Mouse (Mus musculus) liver, embryonic 13.5 days (tissue): ENCODE measurements at regions not wholly inside any gene's neighbourhood (a gene's known extent, or its start where the extent isn't known, plus 50 kb on each side); places are given as distances from the start of the nearest gene placed in this dataset.

Source experiments
- ATAC-seq: fragments of 200-750 bp; cut with Nextera tagmentation; 2 replicates; pipeline ENCODE4 v1.8.0; 2017; ENCODE audit warnings: low read depth, mild to moderate bottlenecking, moderate number of reproducible peaks, moderate library complexity
- DNase-seq: peaks from one replicate; pipeline ENCODE4 v3.0.0; 2022
- H3K27ac ChIP-seq: fragments of 300-500 bp; sonication (generic); 2 replicates; pipeline ENCODE4 v1.5.1; 2015; ENCODE audit warnings: moderate library complexity, mild to moderate bottlenecking, inconsistent platforms
- H3K27me3 ChIP-seq: fragments of 300-500 bp; sonication (generic); 2 replicates; pipeline ENCODE4 v1.6.1; 2015; ENCODE audit warnings: mild to moderate bottlenecking, inconsistent platforms
- H3K36me3 ChIP-seq: fragments of 300-500 bp; sonication (generic); 2 replicates; pipeline ENCODE4 v1.6.1; 2015; ENCODE audit warnings: mild to moderate bottlenecking, inconsistent platforms
- H3K4me1 ChIP-seq: fragments of 300-500 bp; sonication (generic); replicated peaks from 2 replicates; pipeline ENCODE4 v1.6.1; 2015; ENCODE audit warnings: inconsistent platforms
- H3K4me2 ChIP-seq: fragments of 300-500 bp; sonication (generic); 2 replicates; pipeline ENCODE4 v1.6.1; 2015; ENCODE audit warnings: inconsistent platforms, mild to moderate bottlenecking, moderate library complexity
- H3K4me3 ChIP-seq: fragments of 300-500 bp; sonication (generic); replicated peaks from 2 replicates; pipeline ENCODE4 v1.5.1; 2015; ENCODE audit warnings: mild to moderate bottlenecking, inconsistent platforms
- H3K9ac ChIP-seq: fragments of 300-500 bp; sonication (generic); 2 replicates; pipeline ENCODE4 v1.6.1; 2015; ENCODE audit warnings: mild to moderate bottlenecking, inconsistent platforms
- H3K9me3 ChIP-seq: fragments of 300-500 bp; sonication (generic); replicated peaks from 2 replicates; pipeline ENCODE4 v1.6.1; 2016; ENCODE audit warnings: inconsistent platforms
- WGBS: fragments of 180-500 bp; shearing (Covaris S2); methylation state at CpG from one replicate; pipeline ENCODE4 v1.1.7; 2015; ENCODE audit not compliant: insufficient replicate concordance; 5-methylcytosine and 5-hydroxymethylcytosine counted together

DNA sequence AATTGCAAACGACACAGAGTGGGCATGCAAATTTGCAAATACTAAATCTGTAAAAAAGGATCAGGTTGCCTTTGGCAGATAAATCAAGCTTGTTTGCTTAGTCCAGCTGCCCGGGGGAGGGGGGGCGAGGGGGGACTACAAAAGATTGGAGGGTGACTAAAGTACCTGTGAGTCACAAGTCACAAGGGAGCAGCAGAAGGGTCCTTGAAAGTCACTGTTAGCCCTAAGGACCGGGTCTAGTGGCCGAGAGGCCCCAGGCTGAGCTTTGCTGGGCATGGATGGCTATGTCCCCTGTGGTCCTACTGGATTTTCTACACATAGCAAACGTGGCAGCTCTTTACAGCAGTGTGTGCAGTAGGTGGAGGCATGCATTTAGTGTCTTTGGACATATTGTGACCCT lies 118.4 kb upstream of the Pitx1 start:
- Histone ChIP-seq H3K9me3 (no peaks in the 10 kb centered on the region), H3K4me1 (no peaks in the 10 kb centered on the region), H3K36me3 (no peaks in the 10 kb centered on the region), H3K4me3 (no peak overlapping the region), H3K27me3 (0 out of 2 replicates have a peak, but pooled peaks cover 5% of the 10 kb centered on the region), H3K9ac (no peak overlapping the region), H3K27ac (no peak overlapping the region), H3K4me2 (no peak overlapping the region)
- ATAC-seq: no peak
- DNase-seq: no peak
- 53% methylated on average over 6 of the region's 6 CpGs for WGBS

DNA sequence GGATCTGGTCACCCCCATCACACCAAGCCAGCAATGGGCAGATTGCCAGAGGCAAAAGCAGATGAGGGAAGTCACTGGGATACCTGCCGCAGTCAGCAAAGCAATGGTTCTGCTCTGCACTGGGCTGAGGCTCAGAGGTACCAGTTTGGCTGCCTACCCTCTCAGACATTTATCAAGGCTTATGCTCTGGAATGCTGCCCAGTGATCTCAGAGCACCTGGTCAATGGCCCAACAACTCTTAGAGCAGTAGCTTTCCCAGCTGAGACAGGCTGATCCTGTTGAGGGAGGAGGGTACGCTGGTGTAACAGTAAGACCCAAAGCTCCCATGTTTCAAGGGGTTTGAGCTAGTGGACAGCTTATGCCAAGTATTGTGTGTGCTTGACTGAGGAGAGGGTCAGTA lies 117.4 kb upstream of the Pitx1 start:
- H3K4me1 ChIP-seq: no peaks in the 10 kb centered on the region
- 77% methylated on average over 2 of the region's 2 CpGs for WGBS
- ATAC-seq (no peak), DNase-seq (no peak)
- no peak overlapping the region for H3K4me3 ChIP-seq
- H3K27ac ChIP-seq: no peak overlapping the region
- H3K9ac ChIP-seq: no peak overlapping the region
- 0 out of 2 replicates have a peak, but pooled peaks cover 4% of the 10 kb centered on the region for H3K27me3 ChIP-seq
- no peaks in the 10 kb centered on the region for H3K36me3 ChIP-seq
- H3K9me3 ChIP-seq: no peaks in the 10 kb centered on the region
- no peak overlapping the region for H3K4me2 ChIP-seq

DNA sequence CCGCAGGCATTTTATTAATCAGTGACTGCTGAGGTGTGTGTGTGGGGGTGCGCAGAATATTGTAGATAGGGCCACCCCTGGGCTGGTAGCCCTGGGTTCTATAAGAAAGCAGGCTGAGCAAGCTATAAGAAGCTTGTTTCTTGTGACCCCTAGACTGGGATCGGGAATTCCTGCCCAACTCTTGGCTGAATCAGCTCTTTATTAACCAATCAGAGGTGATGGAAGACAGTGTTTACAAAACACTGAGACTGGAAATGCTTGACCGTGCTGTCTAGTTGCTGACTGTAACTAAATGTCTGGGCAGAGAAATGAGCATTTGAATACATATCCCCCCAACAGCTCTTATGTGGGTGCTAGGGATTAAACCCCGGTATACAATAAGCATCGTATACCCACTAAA lies 114.8 kb upstream of the Pitx1 start:
- no peak for DNase-seq
- no peak overlapping the region for H3K27ac ChIP-seq
- no peaks in the 10 kb centered on the region for H3K27me3 ChIP-seq
- no peak for ATAC-seq
- no peak overlapping the region for H3K4me2 ChIP-seq
- H3K4me3 ChIP-seq: no peak overlapping the region
- H3K36me3 ChIP-seq: no peaks in the 10 kb centered on the region
- H3K4me1 ChIP-seq: no peaks in the 10 kb centered on the region
- no peak overlapping the region for H3K9ac ChIP-seq
- no peaks in the 10 kb centered on the region for H3K9me3 ChIP-seq
- 68% methylated on average over 6 of the region's 6 CpGs for WGBS

DNA sequence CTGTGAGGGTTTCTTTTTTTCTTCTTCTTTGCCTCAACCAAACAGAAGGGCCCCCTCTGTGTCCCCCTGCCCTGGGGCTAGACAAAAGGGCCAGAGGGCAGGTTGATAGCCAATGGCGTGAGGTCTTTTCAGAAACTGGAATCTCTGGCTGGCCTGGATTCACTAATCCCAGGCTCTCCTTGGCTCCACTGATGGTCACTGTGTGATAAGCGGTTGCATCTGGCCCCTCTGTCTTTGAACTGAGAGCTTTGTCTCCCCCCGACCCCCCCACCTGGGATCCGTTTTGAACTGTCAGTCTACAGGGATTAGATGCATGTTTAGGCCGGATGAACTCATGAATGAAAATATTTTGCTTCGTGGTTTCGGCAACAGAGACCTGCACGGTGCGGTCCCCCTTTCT lies 112.6 kb upstream of the Pitx1 start:
- H3K27me3 ChIP-seq: no peaks in the 10 kb centered on the region
- H3K4me3 ChIP-seq: no peak overlapping the region
- 69% methylated on average over 9 of the region's 9 CpGs for WGBS
- no peak for ATAC-seq
- H3K9ac ChIP-seq: no peak overlapping the region
- H3K27ac ChIP-seq: no peak overlapping the region
- no peaks in the 10 kb centered on the region for H3K4me1 ChIP-seq
- no peaks in the 10 kb centered on the region for H3K36me3 ChIP-seq
- DNase-seq: no peak
- no peak overlapping the region for H3K4me2 ChIP-seq
- H3K9me3 ChIP-seq: no peaks in the 10 kb centered on the region

DNA sequence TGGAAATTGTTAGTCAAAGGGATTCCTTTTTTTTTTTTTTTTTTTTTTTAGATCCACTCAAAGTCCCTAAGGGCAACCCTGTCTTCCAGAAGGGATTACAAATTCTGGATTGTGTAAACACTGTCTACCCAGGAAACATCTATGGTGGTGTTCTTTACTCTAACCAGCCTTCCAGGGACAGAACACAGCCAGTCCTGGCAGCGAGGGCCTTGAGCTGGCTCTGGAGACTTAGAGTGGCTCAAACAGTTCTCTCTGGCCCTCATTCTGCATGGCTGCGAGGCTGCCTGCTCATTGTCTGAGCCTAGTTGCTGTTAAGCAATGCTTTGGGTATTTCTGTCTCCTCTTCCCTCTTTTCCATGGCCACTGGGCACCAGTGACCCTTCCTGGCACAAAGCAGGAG lies 112.2 kb upstream of the Pitx1 start:
- 43% methylated on average over 2 of the region's 2 CpGs for WGBS
- Histone ChIP-seq H3K4me2 (no peak overlapping the region), H3K4me1 (no peaks in the 10 kb centered on the region), H3K27me3 (no peaks in the 10 kb centered on the region), H3K9me3 (no peaks in the 10 kb centered on the region), H3K36me3 (no peaks in the 10 kb centered on the region), H3K9ac (no peak overlapping the region), H3K27ac (no peak overlapping the region), H3K4me3 (no peak overlapping the region)
- ATAC-seq (no peak), DNase-seq (no peak)

DNA sequence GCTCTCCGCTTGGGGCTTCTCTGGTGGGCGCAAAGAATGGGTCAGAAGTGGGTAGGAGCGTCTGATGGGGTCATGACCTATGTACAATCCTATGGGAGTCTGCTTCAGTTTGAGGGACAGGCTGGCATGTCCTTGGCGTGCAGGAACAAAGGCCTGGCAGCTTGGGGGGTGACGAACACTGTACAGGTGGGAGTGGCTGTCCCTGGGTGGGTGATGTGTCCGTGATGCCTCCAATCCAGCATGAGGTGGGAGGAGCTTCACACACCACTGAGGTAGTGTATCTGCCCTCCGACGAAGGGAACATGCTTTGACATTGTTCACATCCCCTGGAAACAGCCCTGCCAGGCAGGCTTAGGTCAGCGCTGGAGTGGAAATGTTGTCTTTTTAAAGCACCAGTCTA lies 101.4 kb upstream of the Pitx1 start:
- Histone ChIP-seq H3K4me1 (no peaks in the 10 kb centered on the region), H3K27me3 (no peaks in the 10 kb centered on the region), H3K36me3 (no peaks in the 10 kb centered on the region), H3K4me3 (no peak overlapping the region), H3K9me3 (no peaks in the 10 kb centered on the region), H3K27ac (no peak overlapping the region), H3K4me2 (no peak overlapping the region), H3K9ac (no peak overlapping the region)
- ATAC-seq (no peak), DNase-seq (no peak)
- WGBS: 73% methylated on average over 9 of the region's 9 CpGs

DNA sequence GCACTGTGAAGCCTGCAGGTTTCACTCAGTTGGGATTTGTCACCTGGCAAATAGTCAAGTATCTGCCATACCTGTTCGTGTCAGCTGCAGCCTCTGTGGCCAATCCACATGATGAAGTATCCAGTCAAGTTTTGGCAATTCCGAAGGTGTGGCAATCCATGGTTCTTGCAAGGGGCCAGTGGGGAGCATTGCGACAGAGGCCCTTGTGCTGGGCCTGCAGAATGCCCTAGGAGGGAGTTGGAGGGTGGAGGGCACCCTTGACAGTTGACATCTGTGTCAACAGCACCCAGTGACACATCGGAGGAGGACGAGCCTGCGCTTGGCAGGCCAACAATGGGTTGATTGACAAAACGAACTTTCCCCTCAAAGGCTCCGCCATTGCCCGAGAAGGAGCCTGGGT lies 101.0 kb upstream of the Pitx1 start:
- Histone ChIP-seq H3K27me3 (no peaks in the 10 kb centered on the region), H3K9ac (no peak overlapping the region), H3K4me2 (no peak overlapping the region), H3K9me3 (no peaks in the 10 kb centered on the region), H3K4me3 (no peak overlapping the region), H3K27ac (no peak overlapping the region), H3K36me3 (no peaks in the 10 kb centered on the region), H3K4me1 (no peaks in the 10 kb centered on the region)
- 63% methylated on average over 9 of the region's 9 CpGs for WGBS
- no peak for DNase-seq
- no peak for ATAC-seq

DNA sequence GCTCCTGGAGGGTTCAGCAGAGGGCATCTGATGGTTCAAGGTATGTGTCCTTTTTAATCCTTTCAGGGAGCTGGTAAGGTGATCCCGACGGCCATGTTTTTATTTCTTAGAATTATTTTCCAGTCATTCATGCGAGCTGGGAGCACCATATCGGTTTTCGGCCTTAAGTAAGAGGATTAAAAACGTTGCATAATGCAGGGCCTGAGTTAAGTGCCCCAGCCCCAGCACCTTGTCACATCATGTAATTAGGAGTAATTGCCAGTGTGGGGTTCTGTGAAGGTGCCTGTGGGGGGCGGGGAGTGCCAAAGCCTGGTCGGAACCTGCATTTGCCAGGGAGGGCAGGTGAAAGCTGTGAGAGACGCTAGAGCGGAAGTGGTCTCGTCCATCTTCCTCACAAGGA lies 94.6 kb upstream of the Pitx1 start:
- Histone ChIP-seq H3K27ac (no peak overlapping the region), H3K4me1 (no peaks in the 10 kb centered on the region), H3K4me2 (no peak overlapping the region), H3K9me3 (no peaks in the 10 kb centered on the region), H3K9ac (no peak overlapping the region), H3K27me3 (no peaks in the 10 kb centered on the region), H3K4me3 (no peak overlapping the region), H3K36me3 (no peaks in the 10 kb centered on the region)
- no peak for ATAC-seq
- DNase-seq: no peak
- 69% methylated on average over 11 of the region's 11 CpGs for WGBS

DNA sequence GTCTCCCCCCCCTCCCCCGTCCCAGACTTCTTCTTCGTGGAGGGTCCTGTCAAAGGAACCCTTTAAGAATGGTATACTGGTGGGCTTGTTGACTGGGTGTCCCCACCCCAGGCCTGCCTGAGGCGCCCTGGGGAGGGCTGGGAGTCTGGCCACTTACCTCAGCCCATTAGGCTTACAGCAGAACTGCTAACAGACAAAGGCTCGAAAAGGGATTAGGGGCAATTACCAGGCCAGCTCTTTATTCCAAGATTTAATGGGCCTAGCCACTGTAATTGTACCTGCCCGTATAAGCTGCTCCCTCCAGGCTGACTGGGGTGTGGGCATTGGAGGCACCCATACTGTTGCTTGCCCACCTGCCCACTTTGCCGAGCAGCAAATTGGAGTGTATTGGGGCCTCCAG lies 93.8 kb upstream of the Pitx1 start:
- Histone ChIP-seq H3K27me3 (no peaks in the 10 kb centered on the region), H3K9me3 (no peaks in the 10 kb centered on the region), H3K4me2 (no peak overlapping the region), H3K27ac (no peak overlapping the region), H3K36me3 (no peaks in the 10 kb centered on the region), H3K4me3 (no peak overlapping the region), H3K9ac (no peak overlapping the region), H3K4me1 (no peaks in the 10 kb centered on the region)
- no peak for ATAC-seq
- DNase-seq: no peak
- WGBS: 46% methylated on average over 6 of the region's 6 CpGs

DNA sequence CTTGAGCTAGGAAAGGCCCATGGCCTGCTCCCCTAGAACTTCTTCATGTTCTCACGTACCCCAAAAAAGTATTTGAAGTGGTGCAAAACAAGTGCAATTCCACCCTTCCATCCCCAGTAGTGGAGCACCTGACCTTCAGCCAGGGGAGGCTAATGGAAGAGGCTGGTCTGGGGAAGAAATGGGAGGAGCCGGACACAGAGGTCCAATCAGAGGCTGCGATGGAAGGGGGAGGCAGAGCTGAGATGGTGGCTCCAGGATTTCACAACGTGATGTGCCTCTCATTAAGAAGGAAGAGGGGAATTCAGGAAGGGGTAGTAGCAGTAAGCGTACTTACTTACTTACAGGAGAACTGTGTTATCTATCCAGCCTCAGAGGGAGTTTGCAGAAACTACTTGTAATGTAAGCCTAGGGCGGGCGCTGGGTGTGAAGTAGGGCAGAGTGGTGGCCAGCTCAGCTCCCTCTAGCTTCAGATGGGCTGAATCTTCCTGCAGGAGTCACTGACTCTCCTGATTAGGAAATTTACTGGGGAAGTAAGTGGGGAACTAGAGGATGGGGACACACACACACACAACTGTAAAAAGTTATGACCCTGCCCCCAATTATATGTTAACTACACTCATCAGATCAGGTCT lies 87.6 kb upstream of the Pitx1 start:
- WGBS: 9% methylated on average over 7 of the region's 7 CpGs
- H3K4me2 ChIP-seq: no peak overlapping the region
- ATAC-seq: no peak
- H3K9ac ChIP-seq: no peak overlapping the region
- no peak overlapping the region for H3K27ac ChIP-seq
- H3K27me3 ChIP-seq: peaks cover 12% of the 10 kb centered on the region; the same call in 1 of the 2 replicates
- DNase-seq: no peak
- H3K9me3 ChIP-seq: no peaks in the 10 kb centered on the region
- H3K36me3 ChIP-seq: no peaks in the 10 kb centered on the region
- no peak overlapping the region for H3K4me3 ChIP-seq
- H3K4me1 ChIP-seq: no peaks in the 10 kb centered on the region

DNA sequence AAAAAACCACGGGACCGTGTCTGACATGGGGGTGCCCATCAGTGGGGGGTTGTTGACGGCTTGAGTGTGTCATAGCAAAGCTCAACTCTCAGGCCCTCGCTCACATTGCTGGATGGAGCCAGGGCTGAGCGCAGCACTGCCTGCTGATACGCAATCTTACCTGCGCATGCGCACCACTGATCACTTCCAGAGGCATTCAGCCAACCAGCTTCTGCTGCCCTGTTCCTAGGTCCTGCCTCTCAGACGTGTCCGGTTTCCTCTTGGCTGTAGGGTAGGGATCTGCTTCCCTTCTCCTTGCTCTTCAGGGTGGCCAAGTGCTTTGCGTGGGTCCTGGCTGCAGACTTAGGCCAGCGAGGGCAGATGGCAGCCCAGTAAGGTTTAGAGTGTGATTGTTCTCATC lies 81.3 kb upstream of the Pitx1 start:
- no peak overlapping the region for H3K27ac ChIP-seq
- no peak overlapping the region for H3K4me2 ChIP-seq
- no peaks in the 10 kb centered on the region for H3K36me3 ChIP-seq
- peaks cover 2% of the 10 kb centered on the region; the same call in 1 of the 2 replicates for H3K27me3 ChIP-seq
- H3K4me3 ChIP-seq: no peak overlapping the region
- no peaks in the 10 kb centered on the region for H3K4me1 ChIP-seq
- no peak overlapping the region for H3K9ac ChIP-seq
- DNase-seq: no peak
- 79% methylated on average over 12 of the region's 12 CpGs for WGBS
- ATAC-seq: no peak
- no peaks in the 10 kb centered on the region for H3K9me3 ChIP-seq

DNA sequence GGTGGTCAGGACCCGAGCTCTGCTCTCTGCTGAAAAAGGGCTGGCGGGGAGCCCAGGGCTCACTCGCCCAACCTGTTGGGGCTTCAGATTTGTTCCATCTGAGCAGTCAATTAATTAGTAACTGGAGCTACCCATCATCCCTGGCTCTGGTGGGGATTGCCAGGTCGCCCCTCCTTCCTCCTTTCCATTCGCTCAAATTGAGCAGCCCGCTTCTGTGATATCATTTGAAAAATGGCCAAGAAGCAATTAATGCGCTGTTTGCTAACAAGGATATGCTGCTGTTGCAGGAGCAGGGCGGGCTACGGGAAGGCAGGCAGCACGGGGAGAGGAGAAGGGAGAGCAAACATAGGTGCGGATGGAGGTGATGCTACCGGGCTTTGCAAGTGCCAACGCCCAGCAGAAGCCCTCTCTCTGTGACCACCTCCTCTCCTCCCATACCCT lies 76.3 kb upstream of the Pitx1 start:
- Histone ChIP-seq H3K4me2 (no peak overlapping the region), H3K27ac (no peak overlapping the region), H3K36me3 (no peaks in the 10 kb centered on the region), H3K9me3 (no peaks in the 10 kb centered on the region), H3K4me1 (no peaks in the 10 kb centered on the region), H3K9ac (no peak overlapping the region), H3K27me3 (no peaks in the 10 kb centered on the region), H3K4me3 (no peak overlapping the region)
- DNase-seq: no peak
- WGBS: 72% methylated on average over 13 of the region's 13 CpGs
- ATAC-seq: no peak
